Mouse (Mus musculus): Measurements from ENCODE around the gene Snta1.

Snta1 gene

DNA sequence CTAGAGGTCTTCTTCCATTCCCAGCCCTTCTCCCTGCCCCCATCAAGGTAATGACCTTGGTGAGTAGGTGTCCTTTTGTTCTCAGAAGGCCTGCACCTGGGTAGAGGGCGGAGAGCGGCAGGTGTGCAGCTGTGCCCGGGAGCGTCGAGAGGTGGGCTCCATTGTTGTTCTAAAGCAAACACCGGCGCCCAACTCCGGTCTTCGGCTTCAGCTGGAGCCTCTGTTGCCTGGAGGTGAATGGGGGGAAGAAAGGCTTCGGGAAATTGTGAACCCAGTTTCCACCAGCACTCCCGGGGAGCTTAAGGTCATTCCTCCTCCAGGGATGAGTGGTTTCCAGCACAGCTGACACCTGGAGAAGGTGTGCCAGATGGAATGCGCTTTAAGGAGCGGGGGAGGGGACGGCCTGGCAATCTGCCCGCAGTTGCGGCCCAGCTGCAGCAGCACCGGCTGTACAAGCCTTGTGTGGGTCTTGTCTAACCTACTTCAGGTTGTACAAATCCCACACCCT, 20.0 kb upstream of the Snta1 start:
- H3K4me3 ChIP-seq (replicated peaks; ENCODE audit: low read length): peak overlapping the region; percentile 76
- TF ChIP-seq NANOG (IDR thresholded peaks at IDR 0.05; ENCODE audit: borderline replicate concordance, low read length): peak; percentile 62; the same call in 1 of the 2 replicates
- TF ChIP-seq CTCF (conservative IDR thresholded peaks at IDR 0.05; ENCODE audit: low read length): no peak
- TF ChIP-seq POU5F1 (IDR thresholded peaks at IDR 0.05; ENCODE audit: borderline replicate concordance, low read length): 0 out of 2 replicates have a peak, but pooled peaks have one; percentile 8
- 0 out of 2 replicates have a peak, but pooled peaks cover 2% of the 10 kb centered on the region for H3K36me3 ChIP-seq (ENCODE audit: insufficient read depth, low read length)
- H3K27me3 ChIP-seq (ENCODE audit: insufficient read depth, low read length): no peaks in the 10 kb centered on the region
- no peaks in the 10 kb centered on the region for H3K9me3 ChIP-seq (ENCODE audit: low read length)
- peaks cover 73% of the 10 kb centered on the region for H3K4me1 ChIP-seq (replicated peaks; ENCODE audit: low read depth, low read length)

DNA sequence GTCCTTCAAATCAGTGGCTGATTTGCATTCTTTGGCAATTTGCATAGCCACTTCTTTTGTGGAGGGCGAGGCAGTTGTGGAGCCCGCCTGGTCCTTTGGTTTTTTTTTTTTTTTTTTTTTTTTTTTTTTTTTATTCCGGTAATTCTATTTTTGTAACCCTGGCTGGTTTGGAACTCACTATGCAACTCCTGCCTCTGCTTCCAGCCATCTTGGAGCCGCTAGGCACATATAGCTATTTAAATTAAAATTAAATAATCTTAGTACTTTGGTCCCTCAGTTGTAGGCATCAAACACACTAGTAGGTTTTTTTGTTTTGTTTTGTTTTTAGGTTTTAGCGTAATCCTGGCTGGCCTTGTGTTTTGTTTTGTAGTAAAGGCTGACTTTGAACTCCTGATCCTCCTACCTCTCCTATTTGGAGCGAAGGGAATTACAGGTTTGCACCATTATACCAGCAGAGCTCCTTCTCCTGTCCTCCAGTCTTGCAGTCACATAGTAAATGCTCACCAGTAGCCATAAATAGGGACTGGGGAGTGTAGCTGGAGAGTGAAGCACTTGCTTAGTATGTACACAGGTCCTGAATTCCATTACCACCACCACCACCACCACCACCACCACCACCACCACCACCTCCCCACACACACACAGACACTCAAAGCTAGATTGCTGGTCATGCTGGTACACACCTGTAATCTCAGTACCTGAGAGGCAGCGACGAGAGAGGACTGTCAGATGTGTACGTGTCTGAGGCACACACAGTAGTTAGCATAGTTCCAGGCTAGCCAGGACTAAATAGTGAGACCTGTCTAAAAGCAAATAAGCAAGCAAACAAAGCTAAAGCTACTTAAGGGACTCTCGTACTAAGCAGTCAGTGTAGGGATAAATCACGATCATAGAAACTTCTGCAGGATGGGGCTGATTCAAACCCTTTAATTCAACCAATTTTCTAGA, 19.3 kb upstream of the Snta1 start:
- Histone ChIP-seq H3K4me3 (replicated peaks; ENCODE audit: low read length) (peak overlapping the region; percentile 76), H3K27me3 (ENCODE audit: insufficient read depth, low read length) (no peaks in the 10 kb centered on the region), H3K4me1 (replicated peaks; ENCODE audit: low read depth, low read length) (peaks cover 74% of the 10 kb centered on the region), H3K9me3 (ENCODE audit: low read length) (no peaks in the 10 kb centered on the region), H3K36me3 (ENCODE audit: insufficient read depth, low read length) (no peaks in the 10 kb centered on the region)
- TF ChIP-seq POU5F1 (IDR thresholded peaks at IDR 0.05; ENCODE audit: borderline replicate concordance, low read length) (peak; percentile 37; the same call in 1 of the 2 replicates), NANOG (IDR thresholded peaks at IDR 0.05; ENCODE audit: borderline replicate concordance, low read length) (no peak)

DNA sequence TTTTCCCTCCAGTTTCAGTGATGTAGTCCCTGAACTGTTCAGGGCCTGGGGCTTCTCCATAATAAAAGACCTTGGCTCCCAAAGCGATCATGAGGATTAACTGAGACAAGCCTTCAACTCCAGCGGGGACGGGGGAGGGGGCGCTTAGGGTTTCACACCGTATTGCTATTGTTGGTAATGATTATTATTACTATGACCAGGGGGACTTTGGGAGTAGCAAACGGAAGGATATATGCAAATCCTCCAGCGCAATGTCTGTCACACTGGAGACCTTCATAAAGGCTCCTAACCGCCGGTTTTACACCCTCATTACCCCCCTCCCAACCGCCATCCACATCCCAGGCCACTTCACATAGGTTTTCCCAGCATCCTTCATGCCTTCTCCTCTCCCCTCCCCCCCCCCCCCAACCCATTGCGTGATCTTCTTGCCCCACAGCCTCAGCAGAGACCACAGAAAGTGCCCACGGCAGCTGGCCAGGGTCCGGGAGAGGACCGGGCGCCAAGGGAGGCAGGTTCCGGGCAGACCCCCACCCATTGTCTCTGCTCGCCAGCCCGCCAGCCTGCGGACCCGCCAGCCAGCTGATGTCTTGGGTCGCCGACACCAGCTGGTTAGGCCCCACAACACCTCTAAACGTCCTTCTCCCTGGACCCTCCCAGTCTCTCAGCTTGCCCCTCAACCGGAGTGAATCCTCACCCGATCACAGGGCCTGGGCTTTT, 18.4 kb upstream of the Snta1 start:
- Histone ChIP-seq H3K4me1 (replicated peaks; ENCODE audit: low read depth, low read length) (peaks cover 75% of the 10 kb centered on the region), H3K4me3 (replicated peaks; ENCODE audit: low read length) (peak overlapping the region; percentile 76), H3K27me3 (ENCODE audit: insufficient read depth, low read length) (no peaks in the 10 kb centered on the region), H3K9me3 (ENCODE audit: low read length) (no peaks in the 10 kb centered on the region), H3K36me3 (ENCODE audit: insufficient read depth, low read length) (no peaks in the 10 kb centered on the region)
- TF ChIP-seq NANOG (IDR thresholded peaks at IDR 0.05; ENCODE audit: borderline replicate concordance, low read length) (peak; percentile 77), CTCF (conservative IDR thresholded peaks at IDR 0.05; ENCODE audit: low read length) (no peak)

DNA sequence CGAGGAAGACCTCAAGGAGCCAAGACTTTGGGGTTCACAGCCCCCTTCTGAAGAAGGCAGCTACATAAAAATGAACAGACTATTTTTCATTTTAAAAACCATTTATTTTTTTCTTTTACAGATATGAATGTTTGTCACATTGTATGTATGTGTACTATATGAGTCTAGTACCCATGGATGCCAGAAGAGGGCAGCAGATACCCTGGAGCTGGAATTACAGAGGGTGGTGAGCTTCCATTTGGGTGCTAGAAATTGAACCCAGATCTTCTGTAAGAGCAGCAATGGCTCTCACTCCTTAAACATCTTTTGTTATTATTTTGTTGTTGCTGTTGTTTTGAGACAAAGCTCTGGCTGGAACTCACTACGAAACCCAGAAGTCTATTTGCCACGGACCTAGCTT, 17.6 kb upstream of the Snta1 start:
- Histone ChIP-seq H3K4me3 (replicated peaks; ENCODE audit: low read length) (peak overlapping the region; percentile 76; the same call in 1 of the 2 replicates), H3K9me3 (ENCODE audit: low read length) (no peaks in the 10 kb centered on the region), H3K36me3 (ENCODE audit: insufficient read depth, low read length) (no peaks in the 10 kb centered on the region), H3K4me1 (replicated peaks; ENCODE audit: low read depth, low read length) (peaks cover 75% of the 10 kb centered on the region), H3K27me3 (ENCODE audit: insufficient read depth, low read length) (no peaks in the 10 kb centered on the region)
- no peak for TF ChIP-seq NANOG (IDR thresholded peaks at IDR 0.05; ENCODE audit: borderline replicate concordance, low read length)
- TF ChIP-seq POU5F1 (IDR thresholded peaks at IDR 0.05; ENCODE audit: borderline replicate concordance, low read length): no peak
- TF ChIP-seq CTCF (conservative IDR thresholded peaks at IDR 0.05; ENCODE audit: low read length): peak; percentile 79

- Histone ChIP-seq H3K4me1 (replicated peaks; ENCODE audit: low read depth, low read length) (peaks cover 70% of the 10 kb centered on the region), H3K36me3 (ENCODE audit: insufficient read depth, low read length) (peaks cover 6% of the 10 kb centered on the region), H3K9me3 (ENCODE audit: low read length) (no peaks in the 10 kb centered on the region), H3K4me3 (replicated peaks; ENCODE audit: low read length) (peak overlapping the region; percentile 82), H3K27me3 (ENCODE audit: insufficient read depth, low read length) (no peaks in the 10 kb centered on the region)
- TF ChIP-seq NANOG (IDR thresholded peaks at IDR 0.05; ENCODE audit: borderline replicate concordance, low read length) (peak; percentile 68), POU5F1 (IDR thresholded peaks at IDR 0.05; ENCODE audit: borderline replicate concordance, low read length) (no peak)
Measured at GRCm38 (mm10) chr2:154423548-154423947, 15.6 kb upstream of the Snta1 start.

- peaks cover 81% of the 10 kb centered on the region for H3K4me1 ChIP-seq (replicated peaks; ENCODE audit: low read depth, low read length)
- peaks cover 12% of the 10 kb centered on the region for H3K36me3 ChIP-seq (ENCODE audit: insufficient read depth, low read length)
- no peaks in the 10 kb centered on the region for H3K27me3 ChIP-seq (ENCODE audit: insufficient read depth, low read length)
- no peaks in the 10 kb centered on the region for H3K9me3 ChIP-seq (ENCODE audit: low read length)
- H3K4me3 ChIP-seq (replicated peaks; ENCODE audit: low read length): peak overlapping the region; percentile 82
- TF ChIP-seq CTCF (conservative IDR thresholded peaks at IDR 0.05; ENCODE audit: low read length): no peak
- no peak for TF ChIP-seq NANOG (IDR thresholded peaks at IDR 0.05; ENCODE audit: borderline replicate concordance, low read length)
- no peak for TF ChIP-seq POU5F1 (IDR thresholded peaks at IDR 0.05; ENCODE audit: borderline replicate concordance, low read length)
Measured at GRCm38 (mm10) chr2:154422181-154422580, 14.3 kb upstream of the Snta1 start.

GRCm38 (mm10) chr2:154420942-154421731, 13.2 kb upstream of the Snta1 start:
- H3K4me3 ChIP-seq (replicated peaks; ENCODE audit: low read length): peak overlapping the region; percentile 82
- peaks cover 13% of the 10 kb centered on the region for H3K36me3 ChIP-seq (ENCODE audit: insufficient read depth, low read length)
- no peaks in the 10 kb centered on the region for H3K9me3 ChIP-seq (ENCODE audit: low read length)
- TF ChIP-seq CTCF (conservative IDR thresholded peaks at IDR 0.05; ENCODE audit: low read length): no peak
- TF ChIP-seq NANOG (IDR thresholded peaks at IDR 0.05; ENCODE audit: borderline replicate concordance, low read length): no peak
- TF ChIP-seq POU5F1 (IDR thresholded peaks at IDR 0.05; ENCODE audit: borderline replicate concordance, low read length): no peak
- peaks cover 91% of the 10 kb centered on the region for H3K4me1 ChIP-seq (replicated peaks; ENCODE audit: low read depth, low read length)
- H3K27me3 ChIP-seq (ENCODE audit: insufficient read depth, low read length): no peaks in the 10 kb centered on the region

All from E14TG2a.4 (cell line).